Mouse (Mus musculus): ENCODE measurements at regions not wholly inside any gene's neighbourhood (a gene's known extent, or its start where the extent isn't known, plus 50 kb on each side); places are given as distances from the start of the nearest gene placed in this dataset.

DNA sequence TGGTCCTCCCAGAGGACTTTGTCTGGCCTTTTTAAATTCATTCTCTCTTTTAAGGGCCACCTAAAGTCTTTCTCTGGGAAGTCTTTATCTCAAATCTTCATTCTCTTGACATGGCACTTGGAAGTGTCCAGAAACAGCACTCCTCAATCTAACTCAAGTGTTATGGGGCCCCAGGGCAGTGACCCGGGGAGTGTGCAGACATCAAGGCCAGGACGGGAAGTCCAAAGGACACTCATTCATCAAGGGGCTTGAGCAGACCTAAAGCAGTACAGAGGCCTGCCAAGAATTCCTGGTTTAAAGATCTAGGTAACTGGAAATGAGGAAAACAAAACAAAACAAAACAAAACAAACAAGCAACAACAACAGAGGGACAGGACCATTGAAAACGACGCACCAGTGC, 205.8 kb upstream of the Daam1 start:
- no peak for DNase-seq

DNA sequence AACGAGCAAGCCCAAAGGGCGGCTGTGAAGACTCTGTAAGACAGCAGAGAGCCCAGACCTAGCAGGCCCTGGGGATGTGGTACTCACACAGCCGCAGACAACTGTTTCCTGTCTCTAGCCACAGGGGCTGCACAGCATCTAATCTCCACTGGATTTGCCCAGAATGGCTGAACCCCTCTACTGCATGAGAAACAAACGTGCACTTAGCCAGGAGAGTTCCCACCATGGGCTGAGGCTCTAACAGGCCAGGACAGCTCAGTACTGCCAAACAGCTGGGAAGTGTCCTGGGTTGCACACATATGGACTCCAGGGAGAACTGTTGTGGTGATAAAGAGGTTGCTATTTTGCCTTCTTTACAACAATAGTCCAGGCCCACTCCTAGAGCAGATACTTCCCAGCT, 204.1 kb upstream of the Daam1 start:
- DNase-seq, result peak; percentile 73 to 89

DNA sequence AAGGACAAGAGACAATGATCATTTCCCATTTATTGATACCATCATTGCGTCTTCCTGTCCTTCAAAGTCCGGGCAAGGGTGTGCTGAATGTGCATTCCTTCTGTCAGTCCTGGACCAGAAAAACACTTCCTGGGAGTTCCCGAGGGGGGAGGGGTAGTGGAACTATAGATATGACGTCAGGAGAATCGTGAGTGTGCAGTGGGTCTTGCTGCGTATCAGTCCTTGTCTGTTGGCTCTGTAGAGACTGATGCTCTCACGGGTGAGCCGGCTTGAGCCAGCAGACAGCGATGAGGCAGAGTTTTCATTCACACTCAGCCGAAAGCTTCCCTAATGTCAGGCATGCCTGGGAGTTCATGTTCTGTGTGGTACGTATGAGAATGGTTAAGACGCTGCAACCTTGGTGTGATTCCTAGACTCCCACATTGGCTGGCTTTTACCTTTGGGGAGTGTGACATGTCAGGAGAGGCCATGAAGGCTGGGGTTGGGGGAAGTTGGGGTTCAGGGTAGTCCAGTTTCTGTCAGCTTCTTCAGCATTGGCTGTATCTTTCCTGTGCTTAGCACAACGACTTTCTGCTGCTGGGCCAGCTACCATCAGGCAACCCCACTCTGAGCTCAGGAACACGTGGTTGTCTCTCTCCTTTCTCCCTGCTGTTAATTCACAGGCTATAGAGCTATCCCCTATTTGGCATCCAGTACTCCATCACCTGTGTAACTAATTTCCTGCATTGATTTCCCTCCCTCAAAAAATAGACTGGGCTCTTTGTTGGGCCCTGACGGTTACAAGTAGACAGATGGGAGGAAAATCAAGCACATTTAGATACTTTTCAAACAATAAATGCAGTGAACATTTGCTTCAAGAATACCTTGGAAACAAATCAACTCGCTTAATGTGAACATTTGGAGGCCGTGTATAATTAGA, 203.2 kb upstream of the Daam1 start:
- DNase-seq, result peak in 1 of 2 experiments; percentile 45

DNA sequence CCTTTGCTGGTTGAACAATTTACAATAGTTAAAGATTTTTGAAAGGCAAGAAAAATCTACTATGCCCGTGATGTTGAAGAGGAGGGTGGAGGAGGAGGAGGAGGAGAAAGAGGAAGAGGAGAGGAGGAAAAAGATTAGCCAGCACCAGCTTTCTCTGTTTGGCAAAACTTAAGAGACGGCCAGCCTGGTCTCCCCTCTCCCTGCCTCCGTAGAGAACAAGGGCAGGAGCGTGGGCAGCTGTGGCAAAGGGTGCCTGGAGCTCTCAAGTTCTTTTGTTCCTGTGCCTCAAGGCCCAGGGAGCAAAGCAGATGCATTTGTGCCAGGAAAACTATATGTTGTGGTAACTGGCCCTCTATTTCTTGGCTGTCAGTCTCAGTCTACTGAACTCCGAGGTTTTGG, 202.5 kb upstream of the Daam1 start:
- DNase-seq, result no peak

GRCm38 (mm10) chr12:71628796-71629195, 202.1 kb upstream of the Daam1 start:
- no peak for DNase-seq

DNA sequence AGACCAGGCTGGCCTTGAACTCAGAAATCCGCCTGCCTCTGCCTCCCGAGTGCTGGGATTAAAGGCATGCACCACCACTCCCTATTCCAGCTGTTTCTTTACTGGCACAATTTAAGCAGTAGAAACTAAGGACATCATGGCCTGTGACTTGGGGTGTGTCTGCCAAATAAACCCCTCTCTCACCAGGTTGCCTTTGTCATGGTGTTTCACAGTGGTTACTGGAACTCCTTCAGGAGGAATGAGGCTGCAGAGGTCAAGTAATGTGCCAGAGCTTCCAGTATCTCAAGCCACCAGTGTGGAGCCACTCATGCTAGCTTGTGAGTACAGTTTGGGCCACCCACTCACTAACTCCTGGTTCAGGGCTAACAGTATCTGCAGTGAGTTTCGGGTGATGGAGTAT, 200.5 kb upstream of the Daam1 start:
- DNase-seq, result no peak

DNA sequence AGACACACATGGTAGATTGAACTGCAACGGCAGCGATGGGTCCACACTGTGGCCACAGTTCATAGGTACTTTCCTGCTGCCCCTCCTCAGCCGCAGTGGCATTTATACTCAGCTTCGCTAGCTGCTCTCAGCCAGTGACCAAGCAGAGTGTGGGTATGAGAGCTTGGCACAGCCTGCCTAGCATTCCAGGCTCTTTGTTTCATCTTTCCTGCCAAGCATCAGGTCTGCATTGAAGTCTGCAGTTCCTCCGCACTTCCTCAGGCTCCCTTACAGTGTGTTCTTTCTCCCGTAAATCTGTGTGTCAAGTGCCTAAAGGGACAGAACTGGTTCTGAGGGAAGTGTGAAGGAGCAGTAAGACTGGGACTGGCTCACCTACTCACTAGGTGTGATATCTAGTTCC, 194.6 kb upstream of the Daam1 start:
- DNase-seq, result no peak

GRCm38 (mm10) chr12:71637248-71637647, 193.6 kb upstream of the Daam1 start:
- DNase-seq, result no peak

DNA sequence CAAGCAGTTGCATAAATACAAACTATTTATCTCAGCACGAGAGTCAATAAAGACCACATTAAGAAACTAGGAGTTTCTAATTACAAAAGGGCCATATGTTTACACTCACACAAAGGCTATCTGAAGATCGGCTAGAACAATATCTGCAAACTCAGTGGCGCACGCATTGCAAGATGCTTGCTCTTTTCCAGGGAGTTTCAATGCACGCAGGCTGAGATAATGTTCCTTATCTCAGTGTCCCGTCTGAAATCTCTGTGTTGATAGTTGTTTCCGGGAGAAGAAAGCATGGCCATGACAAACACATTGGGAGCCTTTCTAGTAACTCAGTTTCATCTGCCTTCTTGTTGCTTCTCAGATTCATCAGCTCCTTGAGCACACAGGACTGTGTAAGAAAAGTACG, 192.6 kb upstream of the Daam1 start:
- peak in 1 of 2 experiments; percentile 13 for DNase-seq

DNA sequence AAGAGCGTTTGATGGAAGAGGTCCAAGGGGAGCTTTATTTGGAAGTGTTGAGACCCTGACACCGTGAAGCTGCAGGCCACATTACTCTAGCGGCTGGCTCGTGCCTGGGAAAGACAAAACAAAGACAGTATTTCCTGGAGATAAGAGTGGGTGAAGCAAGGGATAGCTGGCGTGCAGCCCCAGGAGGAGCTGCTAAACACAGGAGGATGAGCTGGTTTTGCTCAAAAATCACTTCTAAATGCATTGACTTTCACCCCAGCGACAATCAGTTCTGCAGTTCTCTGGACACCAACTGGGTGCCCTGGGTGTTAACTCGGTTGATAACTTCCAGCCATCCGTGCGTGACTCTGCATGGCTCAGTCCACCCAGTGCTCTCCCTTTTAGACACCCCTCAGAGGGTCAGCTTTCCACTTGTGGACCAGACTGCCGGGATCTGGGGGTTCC, 190.8 kb upstream of the Daam1 start:
- DNase-seq, result peak; percentile 53 to 66

- no peak for DNase-seq
Observed at GRCm38 (mm10) chr12:71641486-71641885, 189.4 kb upstream of the Daam1 start.

DNA sequence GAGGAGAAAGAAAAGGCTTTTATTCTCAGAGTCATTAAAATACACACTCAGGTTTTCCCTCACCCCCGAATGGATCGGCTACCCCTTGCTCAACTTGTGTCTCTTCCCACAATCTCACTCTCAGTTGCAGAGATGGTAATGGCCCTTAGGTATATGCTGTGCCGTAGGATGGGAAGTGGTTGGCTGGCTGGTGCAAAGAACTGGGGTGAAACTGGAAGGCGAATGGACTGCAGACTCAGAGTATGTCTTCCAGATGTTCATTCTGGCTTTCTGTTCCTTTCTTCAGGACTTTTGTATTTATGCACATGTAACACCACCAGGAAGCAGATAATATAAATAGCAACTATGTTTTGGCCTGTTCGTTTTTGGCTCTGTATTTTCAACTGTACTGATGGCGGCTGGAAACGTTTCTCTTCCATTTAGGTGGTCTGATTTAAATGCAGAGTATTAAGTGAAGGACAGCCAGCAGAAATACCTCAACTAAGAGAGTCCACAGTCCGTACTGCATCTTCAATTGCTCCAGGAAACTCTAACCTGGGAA, 188.0 kb upstream of the Daam1 start:
- no peak for DNase-seq

DNA sequence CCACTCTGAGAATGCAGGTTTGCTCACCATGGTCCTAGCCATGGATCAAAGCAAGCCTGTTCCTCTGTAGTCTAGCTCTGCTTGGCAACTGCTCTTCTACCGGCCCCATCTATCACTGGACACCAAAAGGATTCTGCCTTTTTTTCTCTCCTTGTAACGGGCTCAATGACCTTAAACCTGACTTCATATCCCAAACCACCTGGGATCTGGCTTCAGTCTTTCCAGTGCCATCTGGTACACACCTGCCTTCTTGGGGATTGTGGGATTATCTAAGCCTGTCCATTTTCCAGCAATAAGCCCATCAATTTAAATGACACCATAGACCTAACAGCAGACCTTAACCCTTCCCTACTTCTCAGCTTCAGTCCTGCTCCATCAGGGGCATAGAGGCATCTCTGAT, 179.6 kb upstream of the Daam1 start:
- no peak for DNase-seq

DNA sequence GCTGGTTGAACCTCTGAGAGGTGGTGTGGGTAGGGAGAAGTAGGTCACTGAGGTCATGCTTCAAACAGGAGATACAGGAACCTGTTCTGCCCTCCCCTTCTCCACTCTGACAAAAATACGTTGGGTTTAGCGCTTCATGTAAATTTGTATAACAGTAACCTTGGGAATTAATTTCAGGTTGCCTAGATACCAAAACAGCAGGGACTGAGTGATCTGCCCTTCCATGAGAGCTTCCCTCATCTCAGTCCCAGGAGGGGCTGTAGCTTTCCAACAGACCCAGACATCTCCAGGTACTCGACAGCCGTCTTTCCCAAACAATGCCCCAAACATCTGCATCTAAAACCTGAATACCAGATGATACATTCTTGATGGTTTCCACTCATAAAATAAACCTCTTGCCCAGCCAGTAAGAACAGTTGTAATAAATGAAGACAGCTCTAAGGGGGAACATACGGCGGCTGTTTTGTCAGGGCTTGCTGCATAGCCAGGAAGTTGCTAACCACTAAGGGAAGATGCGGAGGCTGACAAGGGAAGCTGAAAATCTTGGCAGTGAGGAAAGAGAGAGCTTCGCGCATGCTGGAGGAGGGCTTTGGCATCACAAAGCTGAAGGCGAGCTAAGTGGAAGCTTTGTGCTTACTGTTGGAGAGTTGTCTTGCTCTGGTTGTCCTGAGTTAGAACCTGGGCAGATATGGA, 137.4 kb upstream of the Daam1 start:
- DNase-seq, result peak; percentile 15 to 28

- peak; percentile 25 to 64 for DNase-seq
Observed at GRCm38 (mm10) chr12:71701753-71702152, 129.1 kb upstream of the Daam1 start.

DNA sequence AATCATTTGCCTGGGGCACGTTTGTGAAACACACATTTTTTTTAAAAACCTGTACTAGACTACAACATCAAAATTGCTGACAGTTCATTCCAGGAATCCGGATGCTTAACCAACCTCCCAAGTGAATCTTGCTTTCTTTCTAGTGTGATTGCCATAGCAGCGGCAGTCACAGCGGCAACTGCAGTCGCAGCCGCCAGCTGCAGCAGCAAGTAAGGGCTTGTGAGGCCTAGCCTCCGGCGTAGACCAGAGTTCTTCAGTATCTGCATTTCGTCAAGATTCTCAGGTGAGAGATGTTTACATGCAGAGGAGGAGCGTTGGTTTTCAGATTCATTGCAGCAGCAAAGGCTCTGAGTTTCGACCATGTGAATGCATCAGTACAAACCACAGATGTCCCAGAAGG, 128.7 kb upstream of the Daam1 start:
- no peak for DNase-seq

DNA sequence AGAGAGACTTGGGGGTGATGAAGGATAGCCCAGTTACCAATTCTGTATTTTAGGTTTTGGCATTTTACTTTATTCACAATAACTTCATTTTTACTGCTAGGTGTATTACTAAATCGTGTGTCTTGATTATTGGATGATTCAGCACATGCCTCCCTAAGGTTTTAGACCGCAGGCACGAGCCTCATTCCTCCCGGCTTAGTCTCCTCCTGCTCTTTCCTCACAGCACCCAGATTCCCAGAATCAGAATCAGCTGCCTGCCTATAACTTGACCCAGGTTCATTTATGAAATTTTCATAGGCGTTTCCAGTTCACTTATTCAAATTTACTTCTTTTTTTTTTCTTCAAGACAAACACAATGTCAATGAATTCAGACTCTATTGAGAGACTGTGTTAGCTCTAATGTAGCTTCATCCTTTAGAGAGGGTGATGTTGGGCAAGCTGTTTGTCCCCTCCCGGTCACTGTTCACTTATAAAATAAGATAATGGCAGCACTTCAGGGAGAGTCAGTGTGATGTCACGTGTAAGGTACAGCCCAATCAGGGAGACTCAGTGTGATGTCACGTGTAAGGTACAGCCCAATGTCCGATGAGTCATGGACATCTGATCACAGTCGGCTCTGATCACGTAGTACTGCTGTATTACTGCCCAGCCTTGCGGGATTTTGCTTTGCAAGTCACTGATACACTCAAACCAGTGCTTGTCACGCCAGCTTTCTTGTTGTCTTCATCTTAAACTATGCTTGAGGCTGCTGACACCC, 127.6 kb upstream of the Daam1 start:
- no peak for DNase-seq

DNA sequence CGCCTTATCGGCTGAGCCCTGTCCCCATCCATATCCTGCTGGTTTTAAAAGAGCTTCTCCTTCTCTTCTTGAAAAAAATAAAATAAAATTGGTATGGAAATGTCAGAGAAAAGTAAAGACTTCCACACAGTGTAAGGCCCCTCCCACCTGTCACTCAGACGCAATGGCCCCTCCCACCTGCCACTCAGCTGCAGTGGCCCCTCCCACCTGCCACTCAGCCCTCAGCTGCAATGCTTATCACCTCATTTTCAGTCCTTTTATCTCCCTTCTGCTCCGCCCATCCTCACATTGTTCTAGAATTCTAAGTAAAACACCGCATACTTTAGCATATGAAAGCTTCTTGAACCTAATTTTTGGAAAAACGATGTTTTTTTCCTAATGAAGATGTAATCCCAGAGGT, 126.4 kb upstream of the Daam1 start:
- no peak for DNase-seq

DNA sequence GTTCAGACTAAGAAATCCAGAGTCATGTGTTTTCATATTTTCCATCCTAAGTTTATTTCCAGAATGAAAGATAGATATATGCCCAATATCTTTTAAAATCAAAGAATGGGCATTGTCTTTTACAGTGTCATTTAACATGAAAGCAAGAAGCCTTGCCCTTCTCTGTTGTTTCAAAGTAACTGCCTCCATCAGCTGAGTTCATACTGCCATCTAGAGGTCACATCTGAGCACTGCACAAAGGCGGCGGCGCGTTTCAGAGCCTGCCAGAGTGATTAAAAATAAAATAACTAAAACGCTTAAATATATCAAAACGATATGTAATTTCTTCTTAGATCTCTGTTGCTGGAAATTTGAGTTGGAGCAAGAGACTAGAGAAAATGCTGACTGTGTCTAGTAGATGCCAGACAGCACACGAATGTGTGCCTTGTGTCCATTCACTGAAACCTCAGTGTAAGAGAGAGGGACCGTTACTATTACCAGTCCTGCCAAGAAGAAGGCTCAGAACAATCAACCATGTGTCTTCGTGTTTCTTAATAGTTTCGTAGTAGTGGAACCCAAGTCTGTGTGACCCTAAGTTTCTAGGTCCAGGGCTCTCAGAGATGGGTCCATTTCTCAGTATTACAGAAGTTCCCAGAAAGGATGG, 123.0 kb upstream of the Daam1 start:
- DNase-seq, result peak; percentile 40 to 86

GRCm38 (mm10) chr12:71714606-71715005, 116.3 kb upstream of the Daam1 start:
- no peak for DNase-seq

DNA sequence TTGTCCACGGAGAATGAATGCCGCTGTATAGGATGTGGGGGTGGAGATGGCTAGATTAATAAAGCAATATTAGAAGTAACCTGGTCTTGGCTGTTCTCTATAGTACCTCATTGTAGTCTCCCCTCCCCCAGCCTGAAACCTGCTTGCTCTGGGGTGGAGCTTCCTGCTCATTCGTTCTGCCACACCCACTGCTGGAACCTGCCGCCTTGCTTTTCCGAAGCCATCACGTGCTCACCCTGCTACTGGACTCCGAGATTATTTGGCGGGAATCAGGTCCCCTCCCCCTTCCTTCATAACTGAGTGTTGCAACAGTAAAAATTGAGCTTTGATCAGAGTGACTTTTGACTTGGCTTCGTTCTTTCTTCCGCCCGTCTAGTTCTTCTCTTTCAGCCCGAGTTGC, 112.5 kb upstream of the Daam1 start:
- DNase-seq, result peak in 1 of 2 experiments; percentile 27

DNA sequence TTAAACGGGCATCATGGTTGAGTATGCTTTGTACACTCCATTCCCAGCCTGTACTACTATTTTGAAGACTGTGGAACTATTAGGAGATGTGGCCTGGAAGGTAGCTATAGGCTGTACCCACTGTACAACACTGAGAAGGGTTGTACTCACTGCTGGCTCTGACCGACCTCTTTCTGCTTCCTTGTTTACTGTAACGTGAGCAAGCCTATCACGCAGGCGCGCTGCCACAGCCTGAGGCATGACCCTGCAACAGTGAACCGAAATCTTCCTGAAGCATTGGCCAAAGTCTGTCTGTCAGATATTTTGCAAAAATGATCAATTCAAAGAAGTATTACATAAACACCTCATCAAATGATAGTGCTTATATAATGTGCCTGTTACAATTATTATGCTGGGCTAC, 112.0 kb upstream of the Daam1 start:
- DNase-seq, result no peak

All from heart, adult 18-20 months (tissue).